Mouse (Mus musculus) lung, embryonic 14.5 days (tissue): ENCODE data around the gene Anapc15-ps. TPM values are rescaled to one million over a fixed set of nuclear protein-coding genes. Genes with fewer than 3 reads are reported as not detected.

Experiments used
- ATAC-seq: fragments of 200-750 bp; cut with Nextera tagmentation; 2 replicates; pipeline ENCODE4 v1.8.0; 2017; ENCODE audit warnings: mild to moderate bottlenecking, moderate TSS enrichment, moderate library complexity; ENCODE audit not compliant: insufficient read depth
- DNase-seq: peaks from one replicate; pipeline ENCODE4 v3.0.0-alpha.2; 2015
- H3K27ac ChIP-seq: fragments of 300-500 bp; sonication (generic); 2 replicates; pipeline ENCODE4 v1.5.1; 2014; ENCODE audit warnings: low read depth, mild to moderate bottlenecking, moderate library complexity
- H3K27me3 ChIP-seq: fragments of 300-500 bp; sonication (generic); 2 replicates; pipeline ENCODE4 v1.6.1; 2014; ENCODE audit warnings: low read length, control low read depth; ENCODE audit not compliant: insufficient read depth
- H3K36me3 ChIP-seq: fragments of 300-500 bp; sonication (generic); 2 replicates; pipeline ENCODE4 v1.6.1; 2014; ENCODE audit warnings: control low read depth; ENCODE audit not compliant: insufficient read depth
- H3K4me1 ChIP-seq: fragments of 300-500 bp; sonication (generic); 2 replicates; pipeline ENCODE4 v1.6.1; 2014; ENCODE audit warnings: antibody characterized with exemption, control low read depth; ENCODE audit not compliant: insufficient read depth
- H3K4me2 ChIP-seq: fragments of 300-500 bp; sonication (generic); 2 replicates; pipeline ENCODE4 v1.6.1; 2014; ENCODE audit warnings: mild to moderate bottlenecking
- H3K4me3 ChIP-seq: fragments of 300-500 bp; sonication (generic); 2 replicates; pipeline ENCODE4 v1.5.1; 2014; ENCODE audit warnings: low read depth, low read length
- H3K9ac ChIP-seq: fragments of 300-500 bp; sonication (generic); 2 replicates; pipeline ENCODE4 v1.6.1; 2014
- H3K9me3 ChIP-seq: fragments of 300-500 bp; sonication (generic); 2 replicates; pipeline ENCODE4 v1.6.1; 2016; ENCODE audit warnings: low read depth, low read length, control low read depth
- CTCF ChIP-seq: IDR thresholded peaks from 2 replicates; pipeline ENCODE4 v1.5.1; 2016; ENCODE audit warnings: antibody characterized with exemption, low read depth
- WGBS: fragments of 180-500 bp; shearing (Covaris S2); extraction: QIAGEN DNeasy Blood & Tissue Kit; methylation state at CpG from one replicate; pipeline ENCODE4 v1.1.7; 2014; 5-methylcytosine and 5-hydroxymethylcytosine counted together
- polyA plus RNA-seq: library from polyadenylated mRNA; unstranded; fragments of >200 nt; fragmentation: Nextera tagmentation; extraction: Ambion mirVana; gene quantifications from 2 replicates; pipeline ENCODE4 v1.2.1, GENCODE M21; 2014

Gene Anapc15-ps
- polyA plus RNA-seq, 1 experiment from 2014 or later: not detected

GRCm38 (mm10) chr10:95628338-95628737 is 44.9 kb downstream of the Anapc15-ps start:
- no peaks in the 10 kb centered on the region for H3K27me3 ChIP-seq
- H3K36me3 ChIP-seq: no peaks in the 10 kb centered on the region
- H3K4me2 ChIP-seq: no peak overlapping the region
- 66% methylated on average over 2 of the region's 2 CpGs for WGBS
- TF ChIP-seq CTCF: no peak
- H3K9ac ChIP-seq: no peak overlapping the region
- H3K9me3 ChIP-seq: no peaks in the 10 kb centered on the region
- DNase-seq (no peak), ATAC-seq (no peak)
- H3K4me1 ChIP-seq: peaks cover 6% of the 10 kb centered on the region; the same call in 1 of the 2 replicates
- no peak overlapping the region for H3K27ac ChIP-seq
- H3K4me3 ChIP-seq: no peak overlapping the region

GRCm38 (mm10) chr10:95627381-95627780 is 45.9 kb downstream of the Anapc15-ps start:
- Histone ChIP-seq H3K4me2 (no peak overlapping the region), H3K27me3 (no peaks in the 10 kb centered on the region), H3K9ac (no peak overlapping the region), H3K9me3 (no peaks in the 10 kb centered on the region), H3K27ac (no peak overlapping the region), H3K4me3 (no peak overlapping the region), H3K36me3 (no peaks in the 10 kb centered on the region), H3K4me1 (peaks cover 9% of the 10 kb centered on the region; the same call in 1 of the 2 replicates)
- DNase-seq (peak; percentile 23), ATAC-seq (no peak)
- no peak for TF ChIP-seq CTCF
- WGBS: 60% methylated on average over 6 of the region's 6 CpGs

DNA sequence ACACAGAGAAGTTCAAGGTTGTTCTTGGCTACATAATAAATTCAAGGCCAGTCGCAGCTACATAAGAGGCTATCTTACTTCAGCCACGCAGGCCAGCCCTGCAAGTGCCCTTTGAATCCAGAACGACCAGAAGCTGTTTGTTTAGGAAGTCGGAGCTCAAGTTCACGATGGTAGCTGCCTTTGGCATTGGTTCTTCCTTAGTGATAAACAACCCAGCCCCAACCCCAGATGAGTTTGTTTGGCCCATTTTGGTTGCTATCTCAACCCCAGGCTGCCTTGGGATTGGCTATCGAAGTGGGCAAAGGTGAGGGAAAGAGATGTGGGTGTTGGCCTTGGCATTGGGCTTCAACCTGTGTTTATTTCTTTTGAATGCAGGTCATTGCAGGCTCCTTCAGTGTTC is 48.0 kb downstream of the Anapc15-ps start:
- ATAC-seq: no peak
- H3K27me3 ChIP-seq: no peaks in the 10 kb centered on the region

DNA sequence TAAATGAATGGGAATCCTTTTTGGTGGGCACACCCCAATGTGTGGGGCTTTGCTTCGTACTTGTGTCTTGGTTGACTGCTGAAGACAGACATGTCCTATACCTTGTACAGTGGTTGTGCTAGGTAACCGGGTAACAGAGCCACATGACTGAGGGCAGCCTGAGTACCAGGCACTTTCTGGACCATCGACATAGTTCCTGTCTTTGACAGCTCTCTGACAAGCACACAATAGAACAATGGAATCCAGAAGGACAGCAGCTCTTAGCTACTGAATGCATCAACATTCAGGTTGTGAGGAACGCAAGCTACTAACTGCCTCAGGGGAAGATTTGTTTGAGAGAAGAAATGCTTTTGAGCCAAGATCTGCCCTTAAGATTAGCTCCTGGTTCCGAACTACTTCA is 49.2 kb downstream of the Anapc15-ps start:
- ATAC-seq (peak; percentile 28), DNase-seq (no peak)
- Histone ChIP-seq H3K4me3 (no peak overlapping the region), H3K27me3 (no peaks in the 10 kb centered on the region), H3K9me3 (no peaks in the 10 kb centered on the region), H3K9ac (no peak overlapping the region), H3K36me3 (no peaks in the 10 kb centered on the region), H3K4me2 (no peak overlapping the region), H3K4me1 (peaks cover 9% of the 10 kb centered on the region; the same call in 1 of the 2 replicates), H3K27ac (no peak overlapping the region)
- WGBS: 50% methylated on average over 5 of the region's 5 CpGs
- no peak for TF ChIP-seq CTCF

More for the DNA sequence above, 48.0 kb downstream of the Anapc15-ps start:
- DNase-seq: no peak
- H3K36me3 ChIP-seq: no peaks in the 10 kb centered on the region
- H3K9ac ChIP-seq: no peak overlapping the region
- H3K9me3 ChIP-seq: no peaks in the 10 kb centered on the region
- H3K27ac ChIP-seq: no peak overlapping the region
- no peak overlapping the region for H3K4me2 ChIP-seq
- H3K4me3 ChIP-seq: no peak overlapping the region
- no peak for TF ChIP-seq CTCF
- 54% methylated on average over 6 of the region's 6 CpGs for WGBS
- H3K4me1 ChIP-seq: peaks cover 9% of the 10 kb centered on the region; the same call in 1 of the 2 replicates

DNA sequence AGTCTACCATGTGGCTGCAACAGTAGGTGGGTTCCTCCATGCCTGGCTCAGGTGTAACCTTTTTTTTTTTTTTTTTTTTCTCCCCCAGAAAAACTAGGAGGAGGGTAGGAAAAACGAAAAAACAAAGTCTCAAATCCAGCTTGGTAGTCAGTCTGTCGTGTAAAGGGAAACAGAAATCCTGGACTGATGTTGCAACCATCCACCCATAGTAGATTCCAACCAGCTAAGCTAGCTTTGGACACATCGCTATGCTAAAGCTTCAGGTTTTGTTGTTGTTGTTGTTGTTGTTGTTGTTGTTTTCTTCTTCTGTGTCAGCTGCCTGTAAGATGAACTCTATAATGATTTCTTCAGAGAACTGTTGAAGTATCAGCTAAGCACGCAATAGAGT is 49.7 kb downstream of the Anapc15-ps start:
- no peak for ATAC-seq
- H3K9ac ChIP-seq: no peak overlapping the region

More for the DNA sequence above, 49.7 kb downstream of the Anapc15-ps start:
- Histone ChIP-seq H3K27ac (no peak overlapping the region), H3K36me3 (no peaks in the 10 kb centered on the region), H3K4me1 (peaks cover 9% of the 10 kb centered on the region; the same call in 1 of the 2 replicates), H3K9me3 (no peaks in the 10 kb centered on the region), H3K4me3 (no peak overlapping the region), H3K27me3 (no peaks in the 10 kb centered on the region), H3K4me2 (no peak overlapping the region)
- TF ChIP-seq CTCF: no peak
- WGBS: 68% methylated on average over 4 of the region's 4 CpGs
- no peak for DNase-seq

Other genes with a start within 250 kb of the Anapc15-ps start
- gene Mrpl42, start 171.5 kb downstream of the Anapc15-ps start, polyA plus RNA-seq: 356 and 358 TPM in 2 replicates
- 420 and 425 TPM in 2 replicates for gene Ube2n, start 158.3 kb downstream of the Anapc15-ps start, polyA plus RNA-seq
- gene Nudt4, start 109.3 kb downstream of the Anapc15-ps start, polyA plus RNA-seq: 91.2 and 93.4 TPM in 2 replicates
- gene Gm33543, start 169.5 kb upstream of the Anapc15-ps start, polyA plus RNA-seq: not detected in 2 replicates